8 mouse cellular contexts compared by ENCODE assay signal in genomic region chr8:35205536-35205935, GRCm38 (mm10).
DNase-seq lines count a peak whose midpoint lies in the region; ATAC-seq and TF ChIP-seq lines count a peak whose summit lies in the region.

No protein-coding gene starts in this region.

- intact Hi-C loops in left cerebral cortex, postnatal 4 days (cut with DNase I), result no loop called here

- TF ChIP-seq POLR2A in bone marrow macrophage, adult 2 months (IDR thresholded peaks at IDR 0.05; ENCODE audit: borderline replicate concordance, low read depth, low read length), result no peak

- H3K4me1 ChIP-seq in bone marrow macrophage, adult 2 months (ENCODE audit: control insufficient read depth, insufficient read depth, low read length), result peaks cover 25% of the 10 kb centered on the region
- H3K4me1 ChIP-seq in embryonic facial prominence, embryonic 15.5 days, result peaks cover 16% of the 10 kb centered on the region
- peaks cover 25% of the 10 kb centered on the region for H3K4me1 ChIP-seq in intestine, embryonic 14.5 days (replicated peaks; ENCODE audit: control insufficient read depth, insufficient read depth, low read length)
- H3K4me1 ChIP-seq in liver, embryonic 13.5 days (replicated peaks), result peaks cover 15% of the 10 kb centered on the region

- no peak overlapping the region for H3K9ac ChIP-seq in embryonic facial prominence, embryonic 15.5 days
- H3K9ac ChIP-seq in intestine, embryonic 14.5 days (ENCODE audit: low read length), result no peak overlapping the region
- H3K9ac ChIP-seq in liver, embryonic 13.5 days, result no peak overlapping the region

- H3K9me3 ChIP-seq in embryonic facial prominence, embryonic 15.5 days (replicated peaks), result no peaks in the 10 kb centered on the region
- H3K9me3 ChIP-seq in intestine, embryonic 14.5 days (ENCODE audit: control insufficient read depth, low read length), result no peaks in the 10 kb centered on the region
- no peaks in the 10 kb centered on the region for H3K9me3 ChIP-seq in liver, embryonic 13.5 days (replicated peaks)

- no peaks in the 10 kb centered on the region for H3K27me3 ChIP-seq in embryonic facial prominence, embryonic 15.5 days
- H3K27me3 ChIP-seq in intestine, embryonic 14.5 days (replicated peaks; ENCODE audit: control insufficient read depth, insufficient read depth, low read length), result no peaks in the 10 kb centered on the region
- no peaks in the 10 kb centered on the region for H3K27me3 ChIP-seq in liver, embryonic 13.5 days

- H3K27ac ChIP-seq in bone marrow macrophage, adult 2 months (ENCODE audit: insufficient read depth, low read depth, low read length), result no peak overlapping the region
- H3K27ac ChIP-seq in embryonic facial prominence, embryonic 15.5 days (replicated peaks), result no peak overlapping the region
- no peak overlapping the region for H3K27ac ChIP-seq in intestine, embryonic 14.5 days (ENCODE audit: low read depth)
- peak overlapping the region; percentile 58 for H3K27ac ChIP-seq in liver, embryonic 13.5 days

- DNase-seq in left cerebral cortex, postnatal 4 days, result peak; percentile 23
- no peak for DNase-seq in left cerebral cortex, adult 8-10 months (ENCODE audit: low spot score in 2 of 2)
- DNase-seq in intestine, embryonic 14.5 days (ENCODE audit: low spot score), result peak; percentile 80
- peak; percentile 8 for DNase-seq in liver, embryonic 13.5 days
- DNase-seq in neural tube, embryonic 10.5 days (ENCODE audit: extremely low spot score, low spot score), result peak; percentile 63

- no peaks in the 10 kb centered on the region for H3K36me3 ChIP-seq in embryonic facial prominence, embryonic 15.5 days
- H3K36me3 ChIP-seq in intestine, embryonic 14.5 days (ENCODE audit: control insufficient read depth, insufficient read depth, low read length), result no peaks in the 10 kb centered on the region
- no peaks in the 10 kb centered on the region for H3K36me3 ChIP-seq in liver, embryonic 13.5 days

- 6% methylated on average over 8 of the region's 8 CpGs for WGBS in embryonic facial prominence, embryonic 15.5 days
- 7% methylated on average over 8 of the region's 8 CpGs for WGBS in intestine, embryonic 14.5 days
- 5% methylated on average over 8 of the region's 8 CpGs for WGBS in liver, embryonic 13.5 days (ENCODE audit: insufficient replicate concordance)

- peak; percentile 46; the same call in 1 of the 2 replicates for TF ChIP-seq CTCF in bone marrow macrophage, adult 2 months (IDR thresholded peaks at IDR 0.05; ENCODE audit: low read depth, low read length)

- ATAC-seq in embryonic facial prominence, embryonic 15.5 days (ENCODE audit: insufficient number of reproducible peaks, low FRiP score, low TSS enrichment, low read depth), result peak; percentile 47; the same call in 1 of the 2 replicates
- ATAC-seq in intestine, embryonic 14.5 days (replicated peaks; ENCODE audit: low FRiP score, low TSS enrichment, low read depth), result 0 out of 2 replicates have a peak, but pooled peaks have one; percentile 22
- ATAC-seq in liver, embryonic 13.5 days (ENCODE audit: low read depth), result peak; percentile 27; the same call in 1 of the 2 replicates
- no peak for ATAC-seq in activated CD4-positive, CD25-positive, alpha-beta regulatory T cell, adult 4 months

- H3K4me2 ChIP-seq in embryonic facial prominence, embryonic 15.5 days (replicated peaks), result peak overlapping the region; percentile 24
- H3K4me2 ChIP-seq in intestine, embryonic 14.5 days (ENCODE audit: low read length), result peak overlapping the region; percentile 26
- H3K4me2 ChIP-seq in liver, embryonic 13.5 days, result peak overlapping the region; percentile 41

- no peak overlapping the region for H3K4me3 ChIP-seq in bone marrow macrophage, adult 2 months (ENCODE audit: insufficient read depth, low read length)
- H3K4me3 ChIP-seq in embryonic facial prominence, embryonic 15.5 days (replicated peaks), result no peak overlapping the region
- H3K4me3 ChIP-seq in intestine, embryonic 14.5 days (ENCODE audit: low read depth, low read length), result no peak overlapping the region
- peak overlapping the region; percentile 4 for H3K4me3 ChIP-seq in liver, embryonic 13.5 days (replicated peaks)

Comparison
In these comparisons a context has a peak if more than half of its experiments do, and no peak if none do; other contexts are left out.
1. DNase-seq: peak in left cerebral cortex, postnatal 4 days (single experiment), intestine, embryonic 14.5 days (single experiment), liver, embryonic 13.5 days (single experiment) and neural tube, embryonic 10.5 days (single experiment); none in left cerebral cortex, adult 8-10 months (0 of 2).
2. Peak in every context shown above with its lines, with median percentiles within 50 percentile points of each other: H3K4me2 ChIP-seq.